In the genomic region with DNA sequence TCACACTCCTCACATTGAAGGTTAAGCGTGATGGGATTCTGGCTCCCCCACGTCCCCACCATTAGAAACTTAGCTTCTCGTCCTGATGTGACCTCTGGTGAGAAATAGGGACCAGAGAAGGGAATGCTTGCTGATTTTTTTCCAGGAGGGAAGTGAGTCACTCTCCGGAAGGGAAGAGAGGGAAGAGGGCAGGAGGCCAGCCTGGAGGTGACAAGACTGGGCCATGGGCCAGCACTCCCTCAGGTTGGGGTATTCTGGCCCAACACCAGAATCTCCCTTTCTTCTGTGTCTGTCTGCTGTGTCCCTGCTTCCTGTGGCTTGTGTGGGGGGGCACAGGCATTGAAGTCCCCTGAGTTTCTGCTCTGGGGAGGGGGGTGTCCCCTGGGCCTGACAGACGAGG, we compare ENCODE assay signal across 31 mouse cellular contexts. TPM values are rescaled to one million over a fixed set of nuclear protein-coding genes. Genes with fewer than 3 reads are reported as not detected.
A peak's percentile ranks its signal among the peaks of the same experiment; 100 is the strongest.
DNase-seq lines count a peak whose midpoint lies in the region; TF ChIP-seq lines count a peak whose summit lies in the region.
"Had no signal": no experiment of that assay in that cellular context is flagged by ENCODE, and none has a peak within 500 bp of the region (broad histone marks: within the 10 kb centered on the region; RNA-seq: fewer than 3 reads in every experiment).

No protein-coding gene starts in this region.

- 52% methylated on average over 5 of the region's 5 CpGs for WGBS in kidney, adult 2 months

- H3K4me1 ChIP-seq in kidney, adult 2 months (ENCODE audit: control insufficient read depth, insufficient read depth, low read length): no peaks in the 10 kb centered on the region
- H3K4me1 ChIP-seq: embryonic facial prominence, embryonic 13.5 days; forebrain, embryonic 12.5 days; hindbrain, embryonic 15.5 days; liver, embryonic 15.5 days; neural tube, embryonic 13.5 days; stomach, embryonic 15.5 days had no signal

- TF ChIP-seq CTCF in kidney, adult 2 months (conservative IDR thresholded peaks at IDR 0.05; ENCODE audit: insufficient read depth, insufficient read length, low read depth, low read length): no peak
- TF ChIP-seq CTCF in left cerebral cortex, adult 2 months (IDR thresholded peaks at IDR 0.05): no peak

- no peaks in the 10 kb centered on the region for H3K27me3 ChIP-seq in kidney, adult 2 months (replicated peaks; ENCODE audit: control insufficient read depth, insufficient read depth, low read length)
- H3K27me3 ChIP-seq: embryonic facial prominence, embryonic 13.5 days; forebrain, embryonic 12.5 days; hindbrain, embryonic 15.5 days; kidney, embryonic 15.5 days; limb, embryonic 15.5 days; neural tube, embryonic 13.5 days; stomach, embryonic 15.5 days had no signal

- no peak overlapping the region for H3K4me3 ChIP-seq in kidney, adult 2 months (ENCODE audit: insufficient read depth, low read depth, low read length)
- no peak overlapping the region for H3K4me3 ChIP-seq in left cerebral cortex, adult 2 months
- H3K4me3 ChIP-seq: embryonic facial prominence, embryonic 13.5 days; erythroblast, embryonic 14.5 days; forebrain, embryonic 12.5 days; hindbrain, embryonic 15.5 days; kidney, embryonic 15.5 days; limb, embryonic 15.5 days; liver, embryonic 15.5 days; midbrain, embryonic 10.5 days; myocyte; neural tube, embryonic 13.5 days; stomach, embryonic 15.5 days had no signal

- no peak overlapping the region for H3K27ac ChIP-seq in kidney, adult 2 months (ENCODE audit: insufficient read depth, low read depth, low read length)
- no peak overlapping the region for H3K27ac ChIP-seq in left cerebral cortex, adult 2 months
- H3K27ac ChIP-seq: embryonic facial prominence, embryonic 13.5 days; forebrain, embryonic 12.5 days; hindbrain, embryonic 15.5 days; kidney, embryonic 15.5 days; limb, embryonic 15.5 days; liver, embryonic 15.5 days; midbrain, embryonic 10.5 days; neural tube, embryonic 13.5 days; stomach, embryonic 15.5 days had no signal

- peak; percentile 41 to 47 for DNase-seq in cerebellum, postnatal 10 days
- DNase-seq in cerebellum, adult 18-20 months: no peak
- DNase-seq in kidney, adult 2 months: peak; percentile 28
- no peak for DNase-seq in kidney, adult 11 months
- peak; percentile 28 for DNase-seq in adrenal gland, postnatal 25 days
- peak; percentile 54 for DNase-seq in lung, postnatal 14 days
- DNase-seq in left cerebral cortex, adult 2 months (ENCODE audit: extremely low spot score in 1 of 2, low spot score in 2 of 2): no peak
- no peak for DNase-seq in thymus, postnatal 14 days
- DNase-seq: cerebellum, adult 2 months; cerebellum, postnatal 36 days; embryo, embryonic 11 days; gastrocnemius, postnatal 36 days; layer of hippocampus, adult 9-11 months; left cerebral cortex, postnatal 4 days; right cerebral cortex, adult 18-20 months; thymus, postnatal 36 days had no signal

- intact Hi-C loops in left cerebral cortex, adult 2 months (cut with DNase I): no loop called here

- H3K36me3 ChIP-seq in kidney, adult 2 months (ENCODE audit: control insufficient read depth, insufficient read depth, low read length): no peaks in the 10 kb centered on the region
- H3K36me3 ChIP-seq: forebrain, embryonic 12.5 days; G1E; hindbrain, embryonic 15.5 days; kidney, embryonic 15.5 days; liver, embryonic 15.5 days; neural tube, embryonic 13.5 days; stomach, embryonic 15.5 days had no signal

- no peak for TF ChIP-seq POLR2A in kidney, adult 2 months (IDR thresholded peaks at IDR 0.05; ENCODE audit: low read depth, low read length)

RNA-seq across cellular contexts. Expression of a gene that starts 13.0 kb away (rescaled TPM):
- polyA plus RNA-seq in kidney, adult 2 months (2012; rRNA removed): 0.55 and 1.2 TPM in 2 replicates
- 1.9 and 2.2 TPM in 2 replicates for total RNA-seq in adrenal gland, postnatal 25 days (2021)
- 1 to 10 TPM; 4.3 to 5.5 TPM for total RNA-seq in left cerebral cortex, adult 2 months (2021)
- total RNA-seq: CH12.LX; hematopoietic stem cell, adult 5-6 weeks had no signal
- polyA plus RNA-seq: myocyte had no signal

RNA-seq across cellular contexts. Expression of a gene that starts 23.1 kb away (rescaled TPM):
- polyA plus RNA-seq in kidney, adult 2 months (2012; rRNA removed): 173 and 177 TPM in 2 replicates
- 143 and 163 TPM in 2 replicates for total RNA-seq in adrenal gland, postnatal 25 days (2021)
- 100 to 1,000 TPM; 162 to 168 TPM for total RNA-seq in left cerebral cortex, adult 2 months (2021)

RNA-seq across cellular contexts. Expression of a gene that starts 41.4 kb away (rescaled TPM):
- 18.4 and 18.7 TPM in 2 replicates for polyA plus RNA-seq in kidney, adult 2 months (2012; rRNA removed)
- 16.1 and 21.1 TPM in 2 replicates for total RNA-seq in adrenal gland, postnatal 25 days (2021)
- 10 to 100 TPM; 29.4 to 35.2 TPM for total RNA-seq in left cerebral cortex, adult 2 months (2021)

RNA-seq across cellular contexts. Expression of a gene that starts 43.6 kb away (rescaled TPM):
- 0.03 TPM in 2 replicates for polyA plus RNA-seq in kidney, adult 2 months (2012; rRNA removed)
- not detected in 2 replicates for total RNA-seq in adrenal gland, postnatal 25 days (2021)
- total RNA-seq in left cerebral cortex, adult 2 months (2021): 1 to 10 TPM in 1 of 2 experiments, under 1 TPM in 1; 0.41 to 1.1 TPM
- total RNA-seq: gastrocnemius, adult 18-20 months; gastrocnemius, postnatal 36 days; hematopoietic stem cell, adult 5-6 weeks had no signal
- polyA plus RNA-seq: G1E; liver, embryonic 15.5 days; myocyte; neural tube, embryonic 13.5 days had no signal

Comparison
In these comparisons a context has a peak if more than half of its experiments do, and no peak if none do; other contexts are left out.
1. DNase-seq: peak in cerebellum, postnatal 10 days (2 of 2), kidney, adult 2 months (single experiment), adrenal gland, postnatal 25 days (single experiment) and lung, postnatal 14 days (single experiment); none in cerebellum, adult 18-20 months (0 of 2), kidney, adult 11 months (single experiment), left cerebral cortex, adult 2 months (0 of 2) and thymus, postnatal 14 days (single experiment).